Mouse (Mus musculus): ENCODE measurements around the gene Ttn. TPM values are rescaled to one million over a fixed set of nuclear protein-coding genes. Genes with fewer than 3 reads are reported as not detected.

The Ttn gene
- under 1 TPM; 0.74 to 0.84 TPM for total RNA-seq (2023)

DNA sequence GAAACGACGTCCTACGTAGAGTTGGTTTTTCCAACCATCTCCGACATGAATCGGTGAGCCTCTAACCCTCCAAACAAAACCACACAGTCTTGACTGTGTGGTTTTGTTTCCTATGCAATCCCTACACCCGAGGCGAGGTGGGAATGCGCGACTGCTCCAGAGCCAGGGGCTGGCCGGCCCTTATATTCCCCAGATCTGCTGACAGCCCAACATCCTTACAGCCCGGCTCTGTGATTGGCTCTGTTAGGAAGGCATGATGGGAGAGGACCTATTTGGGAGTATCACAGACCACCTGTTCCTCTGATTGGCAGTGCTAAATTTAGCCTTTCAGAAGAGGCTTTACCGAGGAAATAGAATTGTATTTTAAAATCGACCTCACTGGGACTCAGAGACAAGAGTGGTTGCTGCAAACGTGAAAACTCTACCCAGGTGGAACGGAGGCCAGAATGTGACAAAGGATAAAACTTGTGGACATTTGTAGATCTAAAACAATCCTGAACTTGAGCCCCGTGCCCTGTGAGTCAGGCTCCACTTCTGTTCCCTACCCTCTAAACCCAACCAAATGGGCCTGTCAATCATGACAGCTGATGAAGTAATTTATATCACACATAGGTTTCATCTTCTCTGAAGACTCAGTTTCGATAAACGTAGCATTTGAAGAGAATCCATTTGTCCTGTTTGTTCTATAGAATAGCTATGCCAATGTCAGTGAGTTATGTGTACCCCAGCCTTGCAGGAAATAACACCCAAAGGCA, at the start of gene Ttn:
TSS of gene Ttn (minus strand) at position 157 of the 755 bp plus-strand sequence.

DNA sequence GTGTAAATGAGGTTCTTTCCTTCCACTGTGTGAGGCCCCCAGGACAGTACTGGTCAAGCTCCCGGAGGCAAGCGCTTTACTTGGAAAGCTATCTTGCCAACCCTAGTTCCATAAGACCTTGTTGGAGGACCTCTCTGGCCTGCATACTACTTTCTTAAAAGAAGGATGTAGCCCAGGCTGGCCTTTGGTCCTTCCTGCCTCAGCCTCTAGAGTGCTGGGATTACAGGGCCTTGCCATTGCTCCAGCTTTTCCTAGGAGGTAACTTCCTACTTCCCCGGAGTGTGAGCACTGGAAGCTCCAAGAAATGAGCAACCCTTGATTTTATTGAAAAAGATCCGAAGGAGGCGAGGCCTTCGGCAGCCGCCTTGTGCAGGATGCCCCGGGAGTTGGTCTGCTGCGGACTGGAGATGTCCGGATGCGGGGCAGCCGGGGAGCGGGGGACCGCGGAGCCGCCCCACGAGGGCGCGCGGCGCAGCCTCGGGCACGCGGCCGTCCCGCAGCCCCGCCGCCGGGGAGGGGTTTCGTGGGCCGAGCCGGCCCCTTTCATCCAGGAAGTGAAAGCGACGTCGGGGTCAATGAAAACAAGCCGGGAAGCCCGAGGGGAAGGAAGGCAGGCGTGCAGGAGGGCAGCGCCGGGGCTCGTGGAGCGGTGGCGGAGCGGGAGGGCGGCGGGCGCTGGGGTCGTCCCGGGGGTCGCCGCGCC, 307.5 kb downstream of the Ttn start, which contains the start of gene Plekha3:
TSS of gene Plekha3 (plus strand) at position 557 of the 703 bp plus-strand sequence.

DNA sequence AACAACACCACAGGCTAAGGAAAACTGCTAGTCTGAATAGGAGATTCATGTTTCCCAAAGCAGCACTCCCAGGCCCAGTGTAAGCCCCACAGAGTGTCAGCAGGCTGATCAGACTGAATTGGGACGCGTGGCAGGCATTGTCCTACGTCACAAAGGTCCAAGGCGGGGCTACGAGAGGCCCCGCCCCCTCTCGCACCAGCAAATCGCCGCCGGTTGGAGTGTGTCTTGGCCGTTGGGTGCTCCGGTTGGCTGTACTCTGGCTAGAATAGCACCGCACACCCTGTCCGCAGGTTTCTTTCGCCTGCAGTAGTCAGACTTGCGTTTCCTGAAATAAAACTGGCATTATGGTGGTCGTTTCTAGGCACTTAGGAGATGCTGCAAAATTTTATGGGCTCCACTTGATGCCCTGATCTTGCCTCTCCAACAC, 309.4 kb downstream of the Ttn start, which contains the start of gene Fkbp7:
TSS of gene Fkbp7 (minus strand) at position 151 of the 427 bp plus-strand sequence.

Other genes with a start within 250 kb of the Ttn start
- gene Ccdc141, start 188.1 kb upstream of the Ttn start, total RNA-seq (2023): 1 to 10 TPM; 4.9 TPM

Data from T-cell, adult 66 days (primary cell).